Mouse (Mus musculus) neural tube, embryonic 14.5 days (tissue): ENCODE data around the gene Casp2. TPM values are rescaled to one million over a fixed set of nuclear protein-coding genes. Genes with fewer than 3 reads are reported as not detected.

Experiments
- ATAC-seq: fragments of 200-750 bp; cut with Nextera tagmentation; 2 replicates; pipeline ENCODE4 v1.8.0; 2017; ENCODE audit warnings: low read depth, mild to moderate bottlenecking, moderate TSS enrichment, moderate library complexity
- H3K27ac ChIP-seq: fragments of 300-500 bp; sonication (generic); 2 replicates; pipeline ENCODE4 v1.5.1; 2014; ENCODE audit warnings: low read depth, mild to moderate bottlenecking, control low read depth, low read length, moderate library complexity, mixed read lengths
- H3K27me3 ChIP-seq: fragments of 300-500 bp; sonication (generic); 2 replicates; pipeline ENCODE4 v1.6.1; 2014; ENCODE audit warnings: low read length; ENCODE audit not compliant: control insufficient read depth, insufficient read depth
- H3K36me3 ChIP-seq: fragments of 300-500 bp; sonication (generic); 2 replicates; pipeline ENCODE4 v1.6.1; 2014; ENCODE audit warnings: low read length, mixed read lengths; ENCODE audit not compliant: control insufficient read depth, insufficient read depth
- H3K4me1 ChIP-seq: fragments of 300-500 bp; sonication (generic); 2 replicates; pipeline ENCODE4 v1.6.1; 2014; ENCODE audit warnings: low read length; ENCODE audit not compliant: control insufficient read depth, insufficient read depth
- H3K4me2 ChIP-seq: fragments of 300-500 bp; sonication (generic); 2 replicates; pipeline ENCODE4 v1.6.1; 2014; ENCODE audit warnings: mild to moderate bottlenecking, low read depth, low read length, control low read depth
- H3K4me3 ChIP-seq: fragments of 300-500 bp; sonication (generic); 2 replicates; pipeline ENCODE4 v1.5.1; 2014; ENCODE audit warnings: low read depth, low read length, control low read depth, mixed read lengths
- H3K9ac ChIP-seq: fragments of 300-500 bp; sonication (generic); replicated peaks from 2 replicates; pipeline ENCODE4 v1.6.1; 2014; ENCODE audit warnings: low read depth, mild to moderate bottlenecking, control low read depth, low read length, mixed read lengths
- H3K9me3 ChIP-seq: fragments of 300-500 bp; sonication (generic); 2 replicates; pipeline ENCODE4 v1.6.1; 2016; ENCODE audit warnings: low read length; ENCODE audit not compliant: control insufficient read depth
- WGBS: fragments of 180-500 bp; shearing (Covaris S2); extraction: QIAGEN DNeasy Blood & Tissue Kit; methylation state at CpG from one replicate; pipeline ENCODE4 v1.1.7; 2014; 5-methylcytosine and 5-hydroxymethylcytosine counted together
- polyA plus RNA-seq: library from polyadenylated mRNA; unstranded; fragments of >200 nt; fragmentation: Nextera tagmentation; extraction: Ambion mirVana; gene quantifications from 2 replicates; pipeline ENCODE4 v1.2.1, GENCODE M21; 2014

Gene Casp2
- polyA plus RNA-seq, 1 experiment from 2014 or later = 34.7 TPM

DNA sequence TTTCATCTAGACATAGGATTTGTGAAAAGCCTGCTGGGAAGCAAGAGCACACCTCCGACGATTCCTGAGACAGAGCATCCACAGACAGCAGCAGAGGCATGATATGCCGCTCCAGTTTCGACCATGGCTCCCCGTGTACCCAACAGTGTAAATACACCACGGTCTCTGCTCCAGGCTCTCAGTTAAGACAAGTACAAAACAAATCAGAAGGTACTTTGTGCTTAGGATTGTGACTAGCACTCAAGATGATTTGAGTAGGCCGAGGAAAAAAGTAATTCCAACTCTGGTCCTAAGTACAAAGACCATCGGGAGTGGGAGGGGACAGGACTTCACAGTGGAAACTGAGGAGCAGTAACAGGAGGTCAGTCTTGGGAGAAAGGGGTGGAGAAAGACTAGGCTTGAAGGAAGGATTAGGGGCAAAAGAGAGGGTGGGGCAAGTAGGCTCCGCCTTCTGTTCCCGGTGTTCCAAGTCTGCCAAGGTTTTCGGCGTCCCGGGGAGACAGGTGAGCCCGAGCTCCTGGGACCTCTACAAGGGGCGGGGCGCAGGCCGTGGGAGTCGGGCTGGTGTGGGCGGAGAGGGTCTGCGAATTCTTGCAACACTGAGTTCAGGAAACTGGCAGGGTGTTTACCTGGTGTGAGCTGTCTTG lies 3.1 kb upstream of the Casp2 start, which contains the start of gene Tmem139:
Gene Tmem139, plus strand, starts transcription at position 447 of the 647 bp plus-strand sequence.
- Histone ChIP-seq H3K9ac (no peak within 1 kb of the TSS), H3K9me3 (no peaks in the 10 kb centered on the region), H3K4me3 (no peak within 1 kb of the TSS), H3K4me2 (no peak within 1 kb of the TSS), H3K27ac (no peak within 1 kb of the TSS), H3K27me3 (0 out of 2 replicates have a peak, but pooled peaks cover 2% of the 10 kb centered on the region), H3K4me1 (peaks cover 4% of the 10 kb centered on the region), H3K36me3 (no peaks in the 10 kb centered on the region)
- ATAC-seq = no peak
- 29% methylated on average over 20 of the region's 20 CpGs for WGBS

DNA sequence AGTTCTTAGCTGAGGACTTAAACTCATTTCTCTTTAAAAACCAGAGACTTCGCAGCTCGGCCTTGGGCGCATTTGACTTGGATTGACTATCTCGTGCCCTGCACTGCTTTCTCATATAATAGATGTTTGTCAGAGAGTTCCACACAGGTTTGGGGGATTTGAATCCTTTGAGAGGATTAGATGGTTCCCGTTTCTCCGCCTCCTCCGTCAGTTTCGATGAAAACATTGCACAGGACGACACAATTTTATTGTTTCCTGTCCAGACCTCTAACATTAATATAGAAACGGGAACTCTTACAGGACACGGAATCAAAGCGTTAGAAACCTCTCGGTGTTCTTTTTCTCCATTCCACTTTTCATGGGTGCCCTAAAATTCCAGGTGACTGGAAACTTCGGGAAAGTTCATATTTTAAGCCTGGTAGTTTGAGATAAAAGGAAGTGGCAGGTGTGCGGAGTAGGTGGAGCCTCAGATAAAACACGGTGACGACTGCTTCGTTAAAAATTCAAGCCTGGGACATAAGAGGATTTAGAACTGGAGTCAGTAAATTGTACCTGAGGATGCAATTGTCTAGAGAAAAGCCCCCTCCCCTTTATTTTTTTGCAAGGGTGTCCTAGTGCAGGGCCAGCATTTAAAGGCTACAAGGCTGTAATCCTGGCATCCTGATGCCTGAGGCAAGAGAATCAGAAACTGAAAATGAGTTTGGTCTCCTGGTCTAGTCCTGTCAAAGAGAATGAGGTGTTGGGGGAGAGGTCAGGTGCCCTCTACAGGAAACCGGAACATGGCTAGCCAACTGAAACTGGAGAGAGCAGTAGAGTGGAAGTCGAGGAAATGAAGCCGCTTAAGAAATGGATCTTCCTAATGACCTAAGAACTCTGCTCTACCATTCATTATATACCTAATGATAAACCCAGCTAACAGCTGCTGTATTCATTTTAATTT lies 876 bp downstream of the Casp2 start:
- peaks cover 28% of the 10 kb centered on the region for H3K36me3 ChIP-seq
- H3K9ac ChIP-seq = peak overlapping the region; percentile 86
- 0 out of 2 replicates have a peak, but pooled peaks cover 2% of the 10 kb centered on the region for H3K27me3 ChIP-seq
- peak overlapping the region; percentile 55 for H3K4me2 ChIP-seq
- 1% methylated on average over 21 of the region's 21 CpGs for WGBS
- H3K27ac ChIP-seq = peak overlapping the region; percentile 86
- peaks cover 6% of the 10 kb centered on the region for H3K4me1 ChIP-seq
- peak overlapping the region; percentile 93 for H3K4me3 ChIP-seq
- no peak; the same call in 1 of the 2 replicates for ATAC-seq
- H3K9me3 ChIP-seq = no peaks in the 10 kb centered on the region

DNA sequence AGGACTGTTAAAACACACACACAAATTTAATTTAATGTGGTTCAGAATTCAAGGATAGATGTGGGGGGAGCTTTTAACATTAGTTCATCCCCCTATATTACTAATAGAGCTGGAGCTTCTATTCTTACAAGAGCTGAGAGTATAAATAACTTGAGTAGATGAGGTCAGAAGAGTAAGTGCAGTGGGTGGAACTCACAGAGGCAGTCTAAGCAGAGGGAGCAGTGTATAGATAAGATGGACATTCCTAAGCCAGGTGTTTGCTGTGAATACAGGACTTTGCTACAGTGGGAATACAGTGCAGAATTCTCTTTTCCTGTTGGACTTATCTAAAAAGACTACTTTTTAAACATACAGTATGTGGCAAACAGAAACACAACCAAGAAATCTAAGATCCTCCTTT lies 6.0 kb downstream of the Casp2 start:
- Histone ChIP-seq H3K9me3 (no peaks in the 10 kb centered on the region), H3K4me2 (no peak overlapping the region), H3K9ac (no peak overlapping the region), H3K27me3 (no peaks in the 10 kb centered on the region), H3K4me1 (peaks cover 6% of the 10 kb centered on the region), H3K27ac (no peak overlapping the region), H3K4me3 (no peak overlapping the region), H3K36me3 (peaks cover 59% of the 10 kb centered on the region)
- ATAC-seq = no peak

GRCm38 (mm10) chr6:42276151-42276550 lies 11.4 kb downstream of the Casp2 start:
- Histone ChIP-seq H3K27me3 (no peaks in the 10 kb centered on the region), H3K4me1 (no peaks in the 10 kb centered on the region), H3K4me3 (no peak overlapping the region), H3K9ac (no peak overlapping the region), H3K36me3 (peaks cover 72% of the 10 kb centered on the region), H3K9me3 (no peaks in the 10 kb centered on the region), H3K4me2 (no peak overlapping the region), H3K27ac (no peak overlapping the region)
- 77% methylated on average over 2 of the region's 2 CpGs for WGBS
- no peak for ATAC-seq

- Histone ChIP-seq H3K36me3 (peaks cover 35% of the 10 kb centered on the region), H3K4me3 (no peak overlapping the region), H3K9me3 (no peaks in the 10 kb centered on the region), H3K9ac (no peak overlapping the region), H3K4me2 (no peak overlapping the region), H3K27ac (no peak overlapping the region), H3K4me1 (no peaks in the 10 kb centered on the region), H3K27me3 (no peaks in the 10 kb centered on the region)
- ATAC-seq = no peak; the same call in 1 of the 2 replicates
- 87% methylated on average over 5 of the region's 5 CpGs for WGBS
Measured at GRCm38 (mm10) chr6:42282865-42283528, 18.2 kb downstream of the Casp2 start.

DNA sequence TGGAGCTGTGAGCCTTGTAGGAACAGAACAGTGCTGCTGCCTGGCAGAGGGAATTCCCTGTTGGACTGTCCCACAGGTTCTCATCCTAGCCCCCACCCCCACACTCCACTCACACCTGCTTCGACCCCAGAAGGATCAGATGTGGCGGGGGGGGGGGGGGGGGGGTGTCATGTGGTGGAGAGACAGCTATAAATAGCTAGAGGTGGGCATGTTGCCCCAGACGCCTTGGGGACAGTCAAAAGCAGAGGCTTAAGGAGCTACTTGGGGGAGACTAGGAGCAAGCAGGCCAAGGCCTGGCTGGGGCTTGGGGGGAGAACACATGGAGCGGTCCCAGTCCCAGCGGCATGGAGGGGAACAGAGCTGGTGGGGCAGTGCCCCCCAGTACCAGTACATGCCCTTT lies 21.7 kb downstream of the Casp2 start, which contains the start of gene Clcn1:
Gene Clcn1, plus strand, starts transcription at position 238 of the 400 bp plus-strand sequence.
- H3K4me2 ChIP-seq = no peak within 1 kb of the TSS
- peaks cover 9% of the 10 kb centered on the region; the same call in 1 of the 2 replicates for H3K36me3 ChIP-seq
- H3K9me3 ChIP-seq = no peaks in the 10 kb centered on the region
- no peaks in the 10 kb centered on the region for H3K27me3 ChIP-seq
- peak; percentile 33; the same call in 1 of the 2 replicates for ATAC-seq
- H3K27ac ChIP-seq = no peak within 1 kb of the TSS
- 72% methylated on average over 4 of the region's 5 CpGs for WGBS
- H3K4me3 ChIP-seq = no peak within 1 kb of the TSS
- H3K4me1 ChIP-seq = no peaks in the 10 kb centered on the region
- H3K9ac ChIP-seq = no peak within 1 kb of the TSS

DNA sequence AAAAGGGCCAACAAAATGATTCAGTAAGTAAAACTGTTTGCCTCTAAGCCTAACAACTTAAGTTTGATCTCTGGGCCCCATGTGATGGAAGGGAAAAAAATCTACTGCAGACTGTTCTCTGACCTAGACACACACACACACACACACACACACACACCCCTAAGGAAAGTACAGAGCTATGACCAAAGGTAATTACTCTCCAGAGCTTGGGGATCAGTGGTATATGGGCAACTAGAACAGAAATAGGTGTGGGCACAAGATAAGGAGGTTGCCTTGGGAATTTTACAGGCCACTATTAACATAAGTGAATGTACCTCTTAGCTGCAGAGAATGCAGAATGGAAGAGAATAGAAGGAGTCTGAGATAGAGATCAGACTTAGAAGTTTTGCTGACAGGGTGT lies 22.8 kb downstream of the Casp2 start:
- H3K27ac ChIP-seq = no peak overlapping the region
- no peaks in the 10 kb centered on the region for H3K9me3 ChIP-seq
- no peaks in the 10 kb centered on the region for H3K27me3 ChIP-seq
- 0 out of 2 replicates have a peak, but pooled peaks cover 3% of the 10 kb centered on the region for H3K36me3 ChIP-seq
- no peak for ATAC-seq
- H3K9ac ChIP-seq = no peak overlapping the region
- no peak overlapping the region for H3K4me2 ChIP-seq
- no peaks in the 10 kb centered on the region for H3K4me1 ChIP-seq
- no peak overlapping the region for H3K4me3 ChIP-seq

- Histone ChIP-seq H3K4me3 (no peak overlapping the region), H3K9me3 (no peaks in the 10 kb centered on the region), H3K36me3 (peaks cover 12% of the 10 kb centered on the region; the same call in 1 of the 2 replicates), H3K27me3 (no peaks in the 10 kb centered on the region), H3K27ac (no peak overlapping the region), H3K4me1 (no peaks in the 10 kb centered on the region), H3K9ac (no peak overlapping the region), H3K4me2 (no peak overlapping the region)
- 95% methylated on average over 6 of the region's 6 CpGs for WGBS
- ATAC-seq = no peak
Measured at GRCm38 (mm10) chr6:42293327-42293726, 28.5 kb downstream of the Casp2 start.
